Mouse (Mus musculus): ENCODE results near the gene Ptk7. TPM values are rescaled to one million over a fixed set of nuclear protein-coding genes. Genes with fewer than 3 reads are reported as not detected.
A peak's percentile ranks its signal among the peaks of the same experiment; 100 is the strongest.

Ptk7 gene
- total and polyA plus RNA-seq, 3 experiments, result 0.01 to 0.05 TPM; not detected in 1

DNA sequence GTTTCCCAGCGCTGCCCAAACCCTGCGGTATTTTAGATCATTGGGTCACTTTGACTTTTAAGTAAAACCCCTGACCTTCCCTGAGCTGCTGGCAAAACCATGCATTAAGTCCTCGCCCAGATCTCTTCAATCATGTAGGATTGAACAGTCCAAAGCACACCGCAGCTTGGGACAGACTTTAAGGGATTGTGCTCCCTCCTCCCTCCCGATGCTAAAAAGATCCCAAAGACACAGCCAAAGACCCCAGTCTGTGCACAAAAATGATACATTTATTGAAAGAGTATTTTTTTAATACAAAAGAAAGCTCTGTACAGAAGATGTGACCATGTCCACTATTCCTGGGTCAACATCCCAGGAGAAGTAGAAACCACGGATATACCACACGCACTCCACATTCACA is 82.7 kb downstream of the Ptk7 start:
- H3K27me3 ChIP-seq (ENCODE audit: insufficient read depth, low read length), result peaks cover 14% of the 10 kb centered on the region; the same call in 1 of the 2 replicates
- ATAC-seq (ENCODE audit: extremely low read depth, insufficient number of reproducible peaks, low FRiP score, poor library complexity, severe bottlenecking) (no peak), DNase-seq (ENCODE audit: low spot score) (no peak)
- H3K9me3 ChIP-seq (replicated peaks), result no peaks in the 10 kb centered on the region
- peaks cover 56% of the 10 kb centered on the region for H3K36me3 ChIP-seq (replicated peaks)
- H3K4me1 ChIP-seq (ENCODE audit: insufficient read depth, low read depth, low read length), result peaks cover 45% of the 10 kb centered on the region
- TF ChIP-seq CTCF (IDR thresholded peaks at IDR 0.05; ENCODE audit: low read depth, low read length), result no peak
- no peak for TF ChIP-seq GATA2 (IDR thresholded peaks at IDR 0.05; ENCODE audit: borderline replicate concordance, low read depth, low read length)
- TF ChIP-seq TAL1 (conservative IDR thresholded peaks at IDR 0.05; ENCODE audit: low read depth, low read length), result no peak
- no peak for TF ChIP-seq GATA1 (IDR thresholded peaks at IDR 0.05; ENCODE audit: borderline replicate concordance, low read length)
- H3K4me3 ChIP-seq (ENCODE audit: low read depth, low read length), result peak overlapping the region; percentile 68; the same call in 1 of the 2 replicates

DNA sequence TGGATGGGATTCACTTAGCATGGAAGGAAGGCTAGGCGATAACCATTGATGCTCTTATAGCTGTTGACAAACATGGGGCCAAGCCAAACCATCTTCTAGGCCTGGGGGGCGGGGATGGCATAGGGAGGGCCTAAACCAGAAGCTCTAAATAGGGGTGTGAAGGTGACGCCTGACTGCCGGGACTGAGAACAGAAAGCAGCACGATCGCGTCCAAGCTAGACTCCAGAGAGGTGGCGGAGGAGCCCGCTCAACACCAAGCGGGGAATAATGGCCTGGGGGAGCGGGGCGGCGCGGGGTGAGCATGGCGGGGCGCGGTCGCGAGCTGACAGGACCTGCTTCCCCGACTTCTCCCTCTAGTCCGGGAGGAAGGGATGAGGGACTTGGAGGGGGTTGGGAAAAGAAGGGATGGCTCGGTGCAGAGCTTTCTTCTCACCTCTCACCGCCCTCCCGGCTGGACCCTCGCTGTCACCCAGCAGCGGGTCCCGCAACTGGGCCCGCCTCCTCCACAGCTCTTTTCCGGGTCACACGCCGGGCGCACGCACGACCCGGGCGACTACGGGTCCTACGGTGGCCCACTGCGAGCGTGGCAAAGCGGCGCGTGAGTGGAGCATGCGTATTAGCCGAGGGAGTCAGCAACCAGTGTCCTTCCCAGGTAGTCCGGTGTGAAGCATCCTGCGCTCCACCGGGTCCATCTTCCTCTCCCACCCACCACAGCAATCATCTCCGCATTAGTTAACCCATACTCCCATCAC is 83.3 kb downstream of the Ptk7 start, which contains the start of gene Cul9:
Gene Cul9 (minus strand): TSS at position 576 of the 752 bp plus-strand sequence.
- peak within 1 kb of the TSS; percentile 68 for H3K4me3 ChIP-seq (ENCODE audit: low read depth, low read length)
- peaks cover 42% of the 10 kb centered on the region for H3K4me1 ChIP-seq (ENCODE audit: insufficient read depth, low read depth, low read length)
- ATAC-seq (ENCODE audit: extremely low read depth, insufficient number of reproducible peaks, low FRiP score, poor library complexity, severe bottlenecking) (no peak), DNase-seq (ENCODE audit: low spot score) (peak; percentile 21)
- no peak for TF ChIP-seq POLR2AphosphoS5 (IDR thresholded peaks at IDR 0.05; ENCODE audit: insufficient replicate concordance, low read depth, low read length)
- no peak for TF ChIP-seq GATA1 (IDR thresholded peaks at IDR 0.05; ENCODE audit: borderline replicate concordance, low read length)
- TF ChIP-seq TAL1 (conservative IDR thresholded peaks at IDR 0.05; ENCODE audit: low read depth, low read length), result no peak
- TF ChIP-seq GATA2 (IDR thresholded peaks at IDR 0.05; ENCODE audit: borderline replicate concordance, low read depth, low read length), result no peak
- no peak for TF ChIP-seq CTCF (IDR thresholded peaks at IDR 0.05; ENCODE audit: low read depth, low read length)
- H3K9me3 ChIP-seq (replicated peaks), result no peaks in the 10 kb centered on the region
- peaks cover 17% of the 10 kb centered on the region; the same call in 1 of the 2 replicates for H3K27me3 ChIP-seq (ENCODE audit: insufficient read depth, low read length)
- H3K36me3 ChIP-seq (replicated peaks), result peaks cover 50% of the 10 kb centered on the region

- TF ChIP-seq GATA2 (IDR thresholded peaks at IDR 0.05; ENCODE audit: borderline replicate concordance, low read depth, low read length) (no peak), TAL1 (conservative IDR thresholded peaks at IDR 0.05; ENCODE audit: low read depth, low read length) (no peak), CTCF (IDR thresholded peaks at IDR 0.05; ENCODE audit: low read depth, low read length) (no peak), GATA1 (IDR thresholded peaks at IDR 0.05; ENCODE audit: borderline replicate concordance, low read length) (no peak), POLR2AphosphoS5 (IDR thresholded peaks at IDR 0.05; ENCODE audit: insufficient replicate concordance, low read depth, low read length) (no peak)
- no peak overlapping the region for H3K4me3 ChIP-seq (ENCODE audit: low read depth, low read length)
- H3K36me3 ChIP-seq (replicated peaks), result peaks cover 26% of the 10 kb centered on the region
- DNase-seq (ENCODE audit: low spot score), result no peak
- ATAC-seq (ENCODE audit: extremely low read depth, insufficient number of reproducible peaks, low FRiP score, poor library complexity, severe bottlenecking), result no peak
- H3K9me3 ChIP-seq (replicated peaks), result no peaks in the 10 kb centered on the region
- peaks cover 30% of the 10 kb centered on the region; the same call in 1 of the 2 replicates for H3K27me3 ChIP-seq (ENCODE audit: insufficient read depth, low read length)
- peaks cover 32% of the 10 kb centered on the region for H3K4me1 ChIP-seq (ENCODE audit: insufficient read depth, low read depth, low read length)
Observed at GRCm38 (mm10) chr17:46543661-46544060, 85.6 kb downstream of the Ptk7 start.

- peaks cover 47% of the 10 kb centered on the region for H3K27me3 ChIP-seq (ENCODE audit: insufficient read depth, low read length)
- H3K36me3 ChIP-seq (replicated peaks), result no peaks in the 10 kb centered on the region
- no peak overlapping the region for H3K4me3 ChIP-seq (ENCODE audit: low read depth, low read length)
- H3K4me1 ChIP-seq (ENCODE audit: insufficient read depth, low read depth, low read length), result peaks cover 9% of the 10 kb centered on the region; the same call in 1 of the 2 replicates
- peak; percentile 22; the same call in 1 of the 2 replicates for ATAC-seq (ENCODE audit: extremely low read depth, insufficient number of reproducible peaks, low FRiP score, poor library complexity, severe bottlenecking)
- H3K9me3 ChIP-seq (replicated peaks), result no peaks in the 10 kb centered on the region
- peak; percentile 89 for TF ChIP-seq CTCF (IDR thresholded peaks at IDR 0.05; ENCODE audit: low read depth, low read length)
- TF ChIP-seq POLR2AphosphoS5 (IDR thresholded peaks at IDR 0.05; ENCODE audit: insufficient replicate concordance, low read depth, low read length), result no peak
- DNase-seq (ENCODE audit: low spot score), result peak; percentile 70
Observed at GRCm38 (mm10) chr17:46525579-46526307, 103.6 kb downstream of the Ptk7 start.

GRCm38 (mm10) chr17:46525065-46525464 is 104.2 kb downstream of the Ptk7 start:
- DNase-seq (ENCODE audit: low spot score) (no peak), ATAC-seq (ENCODE audit: extremely low read depth, insufficient number of reproducible peaks, low FRiP score, poor library complexity, severe bottlenecking) (no peak)
- Histone ChIP-seq H3K36me3 (replicated peaks) (no peaks in the 10 kb centered on the region), H3K4me1 (ENCODE audit: insufficient read depth, low read depth, low read length) (peaks cover 9% of the 10 kb centered on the region; the same call in 1 of the 2 replicates), H3K27me3 (ENCODE audit: insufficient read depth, low read length) (peaks cover 53% of the 10 kb centered on the region), H3K9me3 (replicated peaks) (no peaks in the 10 kb centered on the region), H3K4me3 (ENCODE audit: low read depth, low read length) (no peak overlapping the region)
- no peak for TF ChIP-seq GATA2 (IDR thresholded peaks at IDR 0.05; ENCODE audit: borderline replicate concordance, low read depth, low read length)
- no peak for TF ChIP-seq TAL1 (conservative IDR thresholded peaks at IDR 0.05; ENCODE audit: low read depth, low read length)
- no peak for TF ChIP-seq POLR2AphosphoS5 (IDR thresholded peaks at IDR 0.05; ENCODE audit: insufficient replicate concordance, low read depth, low read length)
- no peak for TF ChIP-seq GATA1 (IDR thresholded peaks at IDR 0.05; ENCODE audit: borderline replicate concordance, low read length)
- no peak for TF ChIP-seq CTCF (IDR thresholded peaks at IDR 0.05; ENCODE audit: low read depth, low read length)

GRCm38 (mm10) chr17:46521963-46522668 is 107.2 kb downstream of the Ptk7 start:
- Histone ChIP-seq H3K36me3 (replicated peaks) (no peaks in the 10 kb centered on the region), H3K4me3 (ENCODE audit: low read depth, low read length) (no peak overlapping the region), H3K27me3 (ENCODE audit: insufficient read depth, low read length) (peaks cover 44% of the 10 kb centered on the region), H3K9me3 (replicated peaks) (no peaks in the 10 kb centered on the region), H3K4me1 (ENCODE audit: insufficient read depth, low read depth, low read length) (peaks cover 9% of the 10 kb centered on the region; the same call in 1 of the 2 replicates)
- no peak for ATAC-seq (ENCODE audit: extremely low read depth, insufficient number of reproducible peaks, low FRiP score, poor library complexity, severe bottlenecking)
- no peak for DNase-seq (ENCODE audit: low spot score)
- no peak for TF ChIP-seq POLR2AphosphoS5 (IDR thresholded peaks at IDR 0.05; ENCODE audit: insufficient replicate concordance, low read depth, low read length)
- TF ChIP-seq GATA1 (IDR thresholded peaks at IDR 0.05; ENCODE audit: borderline replicate concordance, low read length), result no peak
- TF ChIP-seq CTCF (IDR thresholded peaks at IDR 0.05; ENCODE audit: low read depth, low read length), result no peak
- no peak for TF ChIP-seq GATA2 (IDR thresholded peaks at IDR 0.05; ENCODE audit: borderline replicate concordance, low read depth, low read length)
- TF ChIP-seq TAL1 (conservative IDR thresholded peaks at IDR 0.05; ENCODE audit: low read depth, low read length), result no peak
